Mouse (Mus musculus) embryo, embryonic 10.5 days (tissue): ENCODE measurements at regions not wholly inside any gene's neighbourhood (a gene's known extent, or its start where the extent isn't known, plus 50 kb on each side); places are given as distances from the start of the nearest gene placed in this dataset.

Experiments used
- DNase-seq: peaks from one replicate; pipeline ENCODE4 v3.0.0-alpha.2; 2015; ENCODE audit warnings: low spot score

DNA sequence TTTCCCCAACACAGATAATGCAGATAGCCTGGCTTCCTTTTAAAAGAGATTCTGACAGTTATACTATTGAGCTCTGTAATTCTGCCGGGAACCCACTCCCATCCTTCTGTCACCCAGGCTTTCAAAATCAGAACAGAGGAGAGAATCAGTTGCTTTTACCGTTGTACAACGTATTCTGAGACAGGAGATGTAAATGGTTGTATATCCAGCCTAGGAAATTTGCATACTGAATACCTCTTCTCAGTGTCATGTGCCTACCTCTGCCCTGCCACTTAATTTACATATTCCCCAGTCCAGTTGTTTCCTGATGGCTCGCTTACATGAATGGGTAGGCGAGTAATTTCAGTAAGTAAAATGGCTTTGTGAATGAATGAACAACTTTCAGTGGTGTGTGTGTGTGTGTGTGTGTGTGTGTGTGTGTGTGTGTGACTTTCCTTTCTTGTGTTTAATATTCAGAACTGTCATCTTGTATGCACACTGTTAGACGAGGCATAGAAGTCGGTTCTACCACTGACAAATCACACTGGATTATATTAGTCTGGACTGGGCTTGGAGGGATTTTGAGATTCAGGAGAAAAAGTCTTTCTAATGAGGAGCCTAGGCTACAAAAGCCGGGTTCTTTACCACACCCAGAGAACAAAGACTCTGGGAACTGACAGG, 282.2 kb upstream of the Cdh6 start:
- no peak for DNase-seq

- DNase-seq, result no peak
Measured at GRCm38 (mm10) chr15:13450385-13450784, 276.9 kb upstream of the Cdh6 start.

GRCm38 (mm10) chr15:13434608-13435007, 261.1 kb upstream of the Cdh6 start:
- no peak for DNase-seq

DNA sequence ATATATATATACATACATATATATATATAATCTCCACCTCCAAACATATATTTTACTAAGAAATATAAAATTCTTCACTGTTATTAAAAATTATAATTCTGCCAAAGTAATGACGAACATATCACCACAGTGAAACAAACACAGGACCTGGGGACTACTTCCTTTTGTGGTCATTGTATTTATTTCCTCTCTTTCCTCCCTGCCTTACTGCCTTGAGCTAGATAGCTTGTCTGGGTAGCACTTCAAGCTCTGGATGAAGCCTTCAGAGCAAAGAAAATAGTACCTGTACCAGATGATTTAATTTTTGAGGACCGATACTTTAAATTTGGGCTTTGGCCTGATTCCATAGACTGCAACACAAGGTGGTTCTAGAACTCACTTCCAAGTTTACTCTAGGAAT, 259.5 kb upstream of the Cdh6 start:
- no peak for DNase-seq

DNA sequence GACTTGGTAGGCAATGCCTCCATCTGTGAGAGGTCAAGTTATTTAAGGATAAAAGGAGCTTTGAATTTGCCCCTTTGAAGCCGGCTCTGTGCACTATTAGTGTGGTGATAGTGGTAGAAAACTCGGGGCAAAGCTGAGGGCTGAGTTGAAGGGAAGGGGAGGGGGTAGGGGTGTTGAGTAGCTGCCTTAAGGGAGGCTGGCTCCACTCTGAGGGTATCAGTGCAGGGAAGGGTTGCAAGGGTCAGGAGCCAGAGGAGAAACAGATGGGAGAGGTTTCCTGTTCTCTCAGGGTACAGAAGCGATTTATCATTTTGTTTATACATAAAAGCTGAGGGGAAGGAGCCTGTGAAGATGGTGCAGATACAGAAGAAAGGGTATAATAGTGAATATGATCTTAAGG, 246.1 kb upstream of the Cdh6 start:
- peak; percentile 68 for DNase-seq

DNA sequence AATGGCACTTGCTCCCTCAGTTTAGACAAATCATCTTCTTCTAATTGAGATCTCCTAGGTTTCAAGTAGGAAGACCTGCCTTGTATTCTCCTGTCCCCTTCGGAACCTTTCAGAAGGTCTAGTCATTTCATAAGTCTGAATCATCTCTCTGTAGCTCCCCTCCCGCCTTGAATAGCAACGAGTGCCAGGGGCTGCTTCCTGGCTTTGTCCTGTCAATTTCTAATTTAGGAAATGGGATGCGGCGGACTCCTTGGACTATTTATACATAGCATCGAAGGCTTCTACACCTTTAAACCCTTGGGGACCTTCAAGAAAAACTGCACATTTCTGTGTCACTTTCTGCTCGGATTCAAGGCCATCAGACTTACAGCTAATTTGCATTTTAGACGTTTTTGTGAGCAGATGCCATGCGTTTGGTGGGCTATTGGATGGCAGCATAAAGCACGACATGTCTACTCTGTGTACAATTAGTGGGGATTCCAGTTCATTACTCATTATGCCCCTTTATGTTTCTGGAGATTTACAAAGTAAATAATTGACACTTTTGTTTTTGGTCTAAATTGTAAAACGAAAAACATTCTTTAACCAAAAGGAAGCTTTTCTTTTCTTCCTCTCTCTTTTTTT, 236.7 kb upstream of the Cdh6 start:
- no peak for DNase-seq

DNA sequence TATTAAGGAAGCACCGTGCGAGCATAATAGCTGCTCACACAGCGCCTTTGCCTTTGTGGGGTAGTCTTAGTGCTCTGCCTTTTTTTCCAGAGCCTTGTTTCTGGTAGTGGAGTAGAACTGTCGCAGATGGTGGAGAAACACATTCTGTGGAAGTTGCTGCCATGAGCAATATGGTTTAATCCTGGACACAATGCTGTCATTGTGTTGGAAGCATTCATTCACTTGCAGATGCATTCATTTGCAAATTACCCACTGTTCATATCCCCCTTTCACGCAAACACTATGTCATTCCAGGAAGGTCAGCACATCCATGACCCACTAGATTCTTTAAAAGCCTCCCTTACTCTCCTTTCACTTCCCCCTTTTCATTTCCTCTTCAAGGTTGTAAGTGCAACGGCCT, 219.7 kb upstream of the Cdh6 start:
- peak; percentile 83 for DNase-seq

DNA sequence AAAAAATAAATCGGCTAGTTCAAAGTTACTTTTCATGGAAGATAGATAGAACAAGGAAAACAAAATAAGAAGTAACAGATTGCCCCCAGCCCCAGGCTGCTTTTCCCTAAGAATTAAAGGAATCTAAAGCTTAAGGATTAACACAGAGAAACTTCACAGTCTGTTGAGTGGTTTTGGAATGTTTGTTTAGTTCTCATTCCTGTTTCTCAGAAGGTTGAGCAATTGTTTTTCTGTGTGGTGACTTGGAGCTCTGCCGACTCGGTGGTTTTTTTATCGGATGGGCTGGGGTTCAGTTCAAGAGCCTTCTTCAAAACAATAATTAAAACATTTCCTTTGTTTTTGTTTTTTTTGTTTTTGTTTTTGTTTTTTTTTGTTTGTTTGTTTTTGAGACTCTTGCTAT, 217.9 kb upstream of the Cdh6 start:
- no peak for DNase-seq

- peak; percentile 48 for DNase-seq
Measured at GRCm38 (mm10) chr15:13384815-13385214, 211.3 kb upstream of the Cdh6 start.

DNA sequence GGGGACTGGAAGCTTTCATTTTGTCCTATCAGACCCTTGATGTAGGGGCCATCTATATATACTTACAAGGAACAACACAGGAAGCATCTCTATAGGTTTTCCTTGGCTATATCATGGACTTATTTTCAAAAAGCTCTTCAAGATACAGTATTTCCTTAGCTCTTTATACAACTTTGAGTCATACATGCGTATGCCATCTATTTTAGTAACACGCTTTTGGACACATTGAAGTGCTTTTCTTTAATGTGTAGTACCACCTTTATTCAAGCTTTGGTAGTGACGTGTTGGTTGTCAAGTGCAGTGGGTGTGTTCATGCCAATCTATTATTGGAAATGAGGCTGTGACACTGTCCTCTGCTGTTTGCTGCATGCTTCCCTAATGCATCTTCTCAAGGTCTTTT, 202.1 kb upstream of the Cdh6 start:
- no peak for DNase-seq

- no peak for DNase-seq
Measured at GRCm38 (mm10) chr15:13368799-13369198, 195.3 kb upstream of the Cdh6 start.

GRCm38 (mm10) chr15:13367291-13367954, 193.9 kb upstream of the Cdh6 start:
- peak; percentile 24 for DNase-seq

DNA sequence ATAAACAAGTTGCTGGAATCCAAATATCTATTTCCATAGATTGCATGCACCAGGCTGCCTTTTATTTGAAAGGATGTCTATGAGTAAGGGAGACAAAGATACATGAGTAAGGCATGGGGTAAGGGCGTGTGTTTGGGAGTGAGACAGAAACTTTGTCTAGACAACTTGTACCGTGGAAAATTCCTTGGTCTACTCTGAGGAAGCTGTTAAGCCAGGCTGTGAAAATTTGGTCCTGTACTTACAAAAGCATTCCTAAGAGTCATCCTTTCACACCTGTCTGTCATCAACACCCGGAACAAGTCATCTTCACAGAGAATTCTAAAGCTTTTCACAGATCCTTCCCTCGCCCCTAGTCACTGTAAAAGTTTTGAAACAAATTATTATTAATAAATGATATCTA, 193.1 kb upstream of the Cdh6 start:
- no peak for DNase-seq

- DNase-seq, result no peak
Measured at GRCm38 (mm10) chr15:13360741-13361140, 187.3 kb upstream of the Cdh6 start.

DNA sequence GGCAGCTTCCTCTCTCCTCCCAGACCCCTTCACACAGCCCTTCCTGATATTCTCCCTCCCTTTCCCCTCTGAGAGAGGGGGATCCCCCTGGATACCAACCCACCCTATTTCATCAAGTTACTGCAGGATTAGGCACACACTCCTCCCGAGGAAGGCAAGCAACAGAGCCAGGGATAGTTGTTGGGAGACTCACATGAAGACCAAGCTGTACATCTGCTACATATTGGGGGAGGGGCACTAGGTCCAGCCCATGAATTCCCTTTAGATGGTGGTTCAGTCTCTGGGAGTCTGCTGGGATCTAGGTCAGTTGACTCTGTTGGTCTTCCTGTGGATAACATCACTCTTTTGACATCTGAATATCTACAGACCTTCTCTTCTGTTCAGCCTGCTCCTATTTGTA, 185.6 kb upstream of the Cdh6 start:
- DNase-seq, result no peak

DNA sequence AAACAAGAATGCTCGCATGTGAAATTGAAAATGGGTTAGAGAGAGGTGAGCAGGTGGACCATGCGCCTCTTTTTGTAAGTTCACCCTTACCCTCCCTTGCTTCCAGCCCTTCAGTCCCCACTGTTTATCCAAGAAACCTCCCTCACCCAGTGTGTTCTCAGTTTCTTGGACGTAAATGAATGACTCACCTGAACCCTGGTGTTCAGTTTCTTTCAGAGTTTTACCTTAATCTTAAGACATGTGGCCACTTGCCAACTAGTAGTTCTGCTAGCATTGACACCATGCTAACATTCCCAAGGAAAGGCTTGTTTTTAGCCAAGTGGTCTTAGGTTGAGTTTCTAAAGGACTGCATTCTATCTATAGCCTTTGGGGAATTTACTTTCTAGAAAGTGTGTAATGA, 176.8 kb upstream of the Cdh6 start:
- DNase-seq, result no peak

DNA sequence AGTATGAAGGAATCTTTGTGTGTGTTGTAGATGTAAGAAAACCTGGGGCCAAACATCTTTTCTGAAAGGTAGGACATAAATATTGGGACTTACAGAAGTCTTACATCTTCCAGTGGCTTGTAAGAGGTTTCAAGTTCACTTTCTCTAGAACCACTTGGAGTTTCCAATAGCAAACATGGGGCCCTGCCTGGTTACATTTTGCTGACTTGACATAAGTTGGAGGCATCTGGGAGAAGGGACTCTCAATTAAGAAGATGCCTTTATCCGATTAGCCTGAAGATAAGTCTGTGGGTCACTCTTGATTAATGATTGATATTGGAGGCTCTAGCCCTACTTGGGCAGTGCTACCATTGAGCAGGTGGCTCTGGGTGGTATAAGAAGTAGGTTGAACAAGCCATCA, 162.9 kb upstream of the Cdh6 start:
- DNase-seq, result no peak

DNA sequence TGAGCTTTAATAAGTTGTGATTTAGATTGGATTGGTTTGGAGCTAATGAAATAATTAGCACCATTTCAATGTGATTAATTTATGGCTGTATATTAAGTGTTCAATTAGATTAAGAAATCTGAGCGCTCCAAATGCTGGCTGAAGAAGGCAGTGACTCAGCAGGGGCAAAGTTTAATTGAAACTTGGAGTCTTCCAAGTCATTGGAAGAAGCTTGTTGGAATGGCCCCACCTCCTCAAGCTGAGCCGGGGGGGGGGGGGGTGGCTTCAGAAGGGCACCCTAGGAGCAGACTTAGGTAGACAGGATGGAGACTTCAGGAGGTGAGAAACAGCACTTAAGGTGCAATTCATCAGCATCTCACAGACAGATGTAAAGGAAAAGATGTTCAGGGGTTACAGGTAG, 151.0 kb upstream of the Cdh6 start:
- DNase-seq, result no peak

GRCm38 (mm10) chr15:13320599-13321348, 147.3 kb upstream of the Cdh6 start:
- peak; percentile 41 for DNase-seq

- no peak for DNase-seq
Measured at GRCm38 (mm10) chr15:13304562-13304961, 131.1 kb upstream of the Cdh6 start.

DNA sequence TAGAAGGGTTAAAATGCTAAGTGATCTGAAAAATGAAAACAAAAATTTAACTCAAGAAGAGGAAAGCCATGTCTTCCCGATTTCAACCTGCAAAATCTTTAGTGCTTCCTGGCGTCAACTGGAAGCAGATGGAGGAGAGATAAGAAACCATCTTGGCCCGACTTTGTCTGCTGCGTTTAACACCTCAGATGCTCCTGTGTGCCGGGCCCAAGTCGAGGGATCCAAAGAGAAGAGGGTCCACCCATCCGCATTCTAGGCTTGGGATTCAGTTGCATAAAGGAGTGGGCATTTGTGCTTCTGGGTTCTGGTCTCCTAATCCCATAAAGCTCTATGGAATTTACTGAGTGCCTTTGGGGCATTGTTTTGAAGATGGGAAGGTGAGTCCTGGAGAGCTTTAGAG, 130.0 kb upstream of the Cdh6 start:
- no peak for DNase-seq

GRCm38 (mm10) chr15:13302672-13303071, 129.2 kb upstream of the Cdh6 start:
- DNase-seq, result no peak

DNA sequence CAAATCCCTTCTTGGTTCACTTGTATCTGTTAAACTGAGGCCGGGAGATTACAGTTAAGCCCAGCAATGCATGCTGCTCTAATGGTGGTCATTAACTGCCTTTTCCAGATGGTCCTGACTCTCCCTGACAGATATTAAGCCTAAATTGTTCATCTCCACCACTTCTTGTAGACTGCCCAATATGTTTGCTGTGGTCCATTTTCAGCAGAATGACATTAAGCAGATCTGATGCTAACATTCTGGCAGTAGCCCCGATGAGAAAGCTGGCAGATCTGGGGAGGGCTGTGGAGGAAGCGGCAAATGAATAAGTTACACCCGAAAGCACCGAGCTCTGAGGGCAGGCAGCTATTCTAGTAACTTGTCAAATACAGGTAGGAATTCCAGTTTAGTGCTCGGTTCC, 123.5 kb upstream of the Cdh6 start:
- DNase-seq, result no peak
